Mouse (Mus musculus): Measurements from ENCODE around the gene Chmp4b. TPM values are rescaled to one million over a fixed set of nuclear protein-coding genes. Genes with fewer than 3 reads are reported as not detected.
A peak's percentile ranks its signal among the peaks of the same experiment; 100 is the strongest.

Chmp4b gene
- total RNA-seq, 4 experiments from 2014 or later: 201 to 231 (median 219) TPM

DNA sequence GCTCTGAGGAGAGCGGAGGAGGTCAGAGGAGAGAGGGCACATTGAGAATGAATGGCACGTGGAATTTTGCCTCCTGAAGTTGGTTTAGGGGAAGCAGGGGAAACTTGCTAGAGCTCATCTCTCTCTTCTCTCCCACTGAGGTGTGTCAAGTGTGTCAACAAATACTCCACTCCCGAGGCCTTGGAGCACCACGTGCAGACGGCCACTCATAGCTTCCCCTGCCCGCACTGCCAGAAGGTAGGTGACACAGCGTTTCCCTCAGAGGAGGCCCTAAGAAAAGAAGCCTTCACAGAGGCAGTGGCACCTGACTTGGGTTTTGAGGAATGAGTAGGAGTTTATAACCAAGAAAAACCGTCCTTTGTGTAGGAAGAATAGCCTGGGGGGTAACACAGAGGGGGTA is 10.3 kb upstream of the Chmp4b start:
- DNase-seq (ENCODE audit: low spot score in 2 of 2): no peak

DNA sequence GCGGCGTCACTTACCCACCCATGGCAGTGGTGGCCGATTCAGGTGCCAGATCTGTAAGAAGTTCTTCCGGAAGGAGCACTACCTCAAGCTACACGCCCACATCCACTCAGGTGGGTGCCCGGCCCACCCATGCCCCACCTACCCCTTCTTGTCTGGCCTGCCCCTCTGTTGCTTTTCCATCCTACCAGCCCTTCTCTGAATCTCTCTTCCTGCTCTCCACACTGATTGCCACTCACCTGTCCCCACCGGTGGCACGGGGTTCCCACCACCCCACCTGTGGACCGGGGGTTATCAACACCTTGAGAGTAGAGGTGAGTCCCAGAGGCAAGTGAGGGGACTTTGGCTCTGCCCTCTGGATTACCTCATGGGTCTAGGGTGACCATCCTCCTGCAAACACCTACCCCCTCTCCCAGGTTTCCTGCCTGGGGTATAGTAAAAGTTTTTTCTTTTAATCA is 9.5 kb upstream of the Chmp4b start:
- no peak for DNase-seq (ENCODE audit: low spot score in 2 of 2)

DNA sequence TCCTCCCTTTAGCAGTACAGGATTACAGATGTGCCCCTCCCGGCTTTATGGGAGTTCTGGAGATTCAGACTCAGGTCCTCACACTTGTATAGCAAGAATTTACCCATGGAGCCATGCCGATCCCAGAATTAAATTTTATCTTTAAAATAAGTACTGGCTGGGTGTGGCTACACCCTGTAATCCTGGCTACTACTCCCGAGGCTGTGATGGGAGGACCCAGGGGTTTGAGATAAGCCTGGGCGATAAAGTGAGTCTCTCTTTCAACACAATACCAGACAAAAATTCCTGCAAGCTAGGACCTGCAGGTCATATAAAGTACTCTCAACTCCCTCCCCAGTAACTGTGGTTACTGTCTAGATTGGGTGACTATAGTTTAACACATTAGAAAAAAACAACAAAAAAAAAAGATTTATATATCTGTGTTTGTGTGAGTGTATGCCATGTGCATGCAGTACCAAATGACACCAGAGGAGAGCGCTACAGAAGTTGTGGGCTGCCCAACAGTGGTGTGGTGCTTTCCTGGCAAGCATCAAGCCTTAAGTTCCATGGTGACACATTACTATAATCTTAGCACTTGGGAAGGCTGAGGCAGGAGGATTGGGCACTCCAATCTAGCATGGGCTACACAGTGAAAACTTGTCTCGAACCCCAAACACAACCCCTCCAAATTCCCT is 8.7 kb upstream of the Chmp4b start:
- DNase-seq (ENCODE audit: low spot score in 2 of 2): no peak

DNA sequence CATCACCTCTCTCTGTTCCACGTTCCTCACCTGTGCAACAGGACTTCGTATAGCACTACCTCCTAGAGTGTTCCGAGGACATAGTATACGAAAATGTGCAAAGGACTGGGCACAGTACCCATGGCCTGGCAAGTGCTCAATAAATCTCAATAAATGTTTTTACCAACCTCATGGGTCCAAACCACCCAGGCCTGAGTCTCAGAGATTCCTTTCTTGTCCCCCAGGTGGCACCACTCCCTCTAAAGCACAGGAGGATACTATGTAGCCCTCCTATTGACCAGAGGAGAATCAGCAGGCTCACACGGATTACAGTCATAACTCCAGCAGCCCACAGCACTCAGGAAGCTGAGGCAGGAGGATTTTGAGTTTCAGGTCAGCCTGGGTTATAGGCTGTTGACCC is 4.9 kb upstream of the Chmp4b start:
- DNase-seq (ENCODE audit: low spot score in 2 of 2): no peak

DNA sequence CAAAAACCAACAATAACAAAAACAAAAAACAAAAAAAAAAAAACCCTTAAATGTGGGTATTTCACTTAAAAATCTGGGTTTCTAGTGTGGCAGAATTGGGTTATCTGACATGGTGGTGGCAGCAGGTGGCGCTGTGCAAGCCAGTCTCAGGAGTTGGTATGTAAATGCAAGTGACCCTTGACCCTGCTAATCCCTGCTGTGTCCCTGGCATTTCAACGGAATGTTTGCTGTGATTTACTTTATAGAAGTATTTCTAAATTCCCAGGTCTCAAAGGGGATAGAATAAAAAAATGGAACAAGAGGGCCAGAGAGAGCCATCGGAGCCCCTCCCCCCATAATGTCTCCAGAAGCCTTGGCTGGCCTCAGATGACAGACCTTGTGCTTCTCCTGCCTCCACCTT is 3.4 kb upstream of the Chmp4b start:
- no peak for DNase-seq (ENCODE audit: low spot score in 2 of 2)

DNA sequence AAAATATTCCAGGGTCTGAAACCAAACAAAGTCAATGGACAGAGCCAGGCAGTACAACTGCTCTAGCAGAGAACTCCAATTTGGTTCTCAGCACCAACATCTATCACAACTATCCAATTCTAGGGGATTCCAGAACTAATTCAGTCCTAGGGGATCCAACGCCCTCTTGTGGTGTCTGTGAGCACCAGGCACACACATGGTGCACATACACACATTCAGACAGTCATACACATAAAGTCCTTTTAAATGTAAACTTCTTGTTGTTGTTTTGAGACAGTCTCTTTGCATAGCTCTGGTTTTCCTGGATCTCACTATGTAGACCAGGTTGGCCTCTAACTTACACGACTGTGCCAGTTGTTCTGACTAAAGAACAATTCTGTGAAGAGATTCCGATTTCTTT is 1.1 kb upstream of the Chmp4b start:
- DNase-seq (ENCODE audit: low spot score in 2 of 2): no peak

DNA sequence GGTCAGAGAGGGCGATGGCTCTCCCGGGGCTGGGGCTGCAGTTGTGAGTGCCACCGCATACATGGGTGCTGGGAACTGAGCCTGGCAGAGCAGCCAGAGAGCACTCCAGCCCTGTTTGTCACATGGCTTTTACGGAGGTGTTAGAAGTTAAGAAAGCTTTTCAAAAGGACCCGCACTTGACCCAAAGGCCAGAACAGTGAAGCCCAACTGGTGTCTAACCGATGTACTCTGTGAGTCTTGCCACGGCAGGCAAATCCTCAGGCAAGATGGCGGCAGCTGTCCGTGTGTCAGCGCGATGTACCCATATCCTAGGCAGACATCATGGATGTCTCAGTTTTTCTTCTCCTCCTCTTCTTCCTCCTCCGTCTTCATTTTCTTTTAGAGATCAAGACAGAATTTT is 3.5 kb downstream of the Chmp4b start:
- no peak for DNase-seq (ENCODE audit: low spot score in 2 of 2)

DNA sequence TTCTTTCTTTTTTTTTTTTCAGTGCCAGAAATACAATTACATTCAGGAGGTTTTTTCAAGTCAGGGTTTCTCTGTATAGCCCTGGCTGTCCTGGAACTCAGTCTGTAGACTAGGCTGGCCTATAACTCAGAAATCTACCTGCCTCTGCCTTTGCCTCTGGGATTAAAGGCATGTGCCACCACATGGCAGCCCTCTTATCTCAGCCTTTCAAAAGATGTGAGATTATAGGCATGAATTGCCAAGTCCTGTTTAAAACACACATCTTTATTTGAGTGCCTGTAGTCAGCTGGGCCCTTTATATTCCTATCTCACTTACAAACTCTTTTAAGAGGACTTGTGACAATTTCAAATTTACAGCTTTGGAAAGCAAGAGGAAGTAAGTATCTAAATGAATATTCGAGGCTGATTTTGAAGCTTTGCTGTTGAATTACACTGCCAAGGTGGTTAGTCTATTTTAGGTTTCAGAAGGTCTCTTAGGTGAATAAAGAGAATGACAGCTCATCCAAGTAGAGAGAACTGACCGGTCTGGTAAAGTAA is 4.4 kb downstream of the Chmp4b start:
- no peak for DNase-seq (ENCODE audit: low spot score in 2 of 2)

DNA sequence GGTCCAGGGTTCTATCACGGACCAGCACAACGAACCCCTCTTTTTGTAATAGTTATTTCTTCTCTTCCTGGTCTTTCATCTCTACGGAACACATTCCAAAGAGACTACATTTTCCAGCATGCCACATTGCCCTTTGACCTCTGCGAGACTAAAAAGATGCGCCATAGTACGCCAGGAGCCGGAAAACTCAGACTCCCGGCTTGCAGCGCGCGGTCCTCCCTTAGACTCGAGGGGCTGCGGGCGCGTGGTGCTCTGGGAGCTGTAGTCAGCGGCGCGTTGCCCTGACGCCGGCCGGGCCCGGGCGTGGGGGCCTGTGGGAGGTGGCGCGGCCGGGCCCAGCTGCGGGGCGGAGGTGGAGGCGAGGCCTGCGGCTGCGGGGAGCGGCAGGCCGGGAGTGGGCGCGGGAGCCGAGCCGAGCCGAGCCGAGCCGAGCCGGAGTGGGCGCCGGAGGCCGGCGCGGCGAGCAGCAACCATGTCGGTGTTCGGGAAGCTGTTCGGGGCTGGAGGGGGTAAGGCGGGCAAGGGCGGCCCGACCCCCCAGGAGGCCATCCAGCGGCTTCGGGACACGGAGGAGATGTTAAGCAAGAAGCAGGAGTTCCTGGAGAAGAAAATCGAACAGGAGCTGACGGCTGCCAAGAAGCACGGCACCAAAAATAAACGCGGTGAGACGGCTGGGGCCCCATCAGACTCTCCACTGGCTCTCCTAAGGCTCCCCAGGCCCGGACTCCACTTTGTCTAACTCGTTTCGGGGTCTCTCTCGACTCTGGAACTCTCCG is 5.4 kb downstream of the Chmp4b start:
- DNase-seq (ENCODE audit: low spot score in 2 of 2): peak; percentile 91 to 98

DNA sequence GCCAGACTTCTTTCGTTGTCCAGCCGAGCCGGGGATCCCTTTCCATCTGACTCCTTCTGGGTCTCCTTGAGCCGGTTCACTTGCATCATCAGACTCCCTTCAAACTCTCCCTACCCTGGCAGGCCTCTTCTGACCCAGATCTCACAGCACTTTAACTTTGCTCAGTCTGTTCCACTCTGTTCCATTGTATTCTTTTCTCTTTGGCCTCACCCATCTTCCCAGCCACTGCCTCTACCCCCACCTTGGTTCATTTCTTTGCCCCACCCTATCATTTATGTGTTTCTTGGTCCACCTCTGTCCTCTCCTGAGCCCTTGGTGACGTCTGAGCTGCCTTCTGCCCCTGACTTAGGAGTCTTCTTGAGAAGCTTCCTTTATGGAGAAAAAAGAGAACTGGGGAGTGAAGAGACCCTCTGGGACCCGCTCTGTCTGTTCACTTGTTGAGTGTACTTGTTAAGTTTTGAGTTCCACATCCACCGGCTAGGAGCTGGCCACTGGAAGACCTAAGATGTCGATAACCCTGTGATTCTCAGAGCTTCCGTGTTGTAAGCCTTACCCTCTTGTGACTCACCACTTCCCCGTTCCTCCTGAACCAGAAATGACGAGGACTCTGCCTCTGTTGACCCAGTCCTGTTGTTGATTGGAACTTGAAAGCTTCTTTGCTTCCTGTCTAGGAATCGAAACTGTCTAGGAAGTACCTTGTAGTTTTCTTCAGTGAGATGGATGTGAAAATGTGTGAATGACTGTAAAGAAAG is 6.2 kb downstream of the Chmp4b start:
- DNase-seq (ENCODE audit: low spot score in 2 of 2): no peak

DNA sequence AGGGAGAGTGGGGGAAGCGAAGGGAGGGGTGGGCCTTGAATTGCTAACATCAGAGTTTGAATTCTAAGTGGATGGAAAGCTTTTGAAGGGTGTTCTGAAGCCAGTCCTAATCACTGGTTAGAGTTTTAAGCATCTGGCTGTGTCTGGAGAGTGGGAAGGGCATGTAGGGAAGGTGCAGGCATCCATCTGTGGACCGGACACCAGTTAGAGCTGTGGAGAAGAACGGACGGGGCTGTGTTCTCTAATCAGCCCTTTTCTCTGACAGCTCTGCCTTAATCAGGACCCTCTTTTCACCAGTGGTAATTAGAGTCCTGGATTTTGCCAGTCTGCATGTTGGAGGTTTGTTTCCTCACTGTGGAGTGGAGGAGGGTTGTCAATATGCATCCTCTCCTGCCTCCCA is 7.6 kb downstream of the Chmp4b start:
- no peak for DNase-seq (ENCODE audit: low spot score in 2 of 2)

DNA sequence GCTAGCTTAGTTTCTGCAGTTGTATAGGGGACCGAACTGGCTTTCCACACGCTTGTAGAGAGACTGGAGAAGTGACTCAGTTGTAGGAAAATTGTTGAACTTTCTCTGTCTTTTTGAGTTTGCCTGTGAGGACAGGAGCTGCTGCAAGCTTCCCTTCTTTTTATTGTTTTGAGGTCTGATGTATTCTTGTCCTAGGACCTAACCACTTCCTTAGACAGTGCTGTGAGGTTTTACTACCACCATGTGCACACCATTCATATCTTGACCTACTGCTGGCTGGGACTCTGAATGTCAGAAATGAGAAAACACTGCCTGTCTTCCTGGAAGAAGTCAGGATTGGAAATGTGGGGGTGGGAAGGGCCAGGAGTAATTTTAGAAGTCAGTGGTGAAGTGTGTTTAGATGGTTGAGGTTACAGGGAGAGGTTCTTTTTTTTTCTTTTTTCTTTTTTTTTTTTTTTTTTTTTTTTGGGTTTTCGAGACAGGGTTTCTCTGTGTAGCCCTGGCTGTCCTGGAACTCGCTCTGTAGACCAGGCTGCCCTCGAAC is 8.1 kb downstream of the Chmp4b start:
- DNase-seq (ENCODE audit: low spot score in 2 of 2): no peak

DNA sequence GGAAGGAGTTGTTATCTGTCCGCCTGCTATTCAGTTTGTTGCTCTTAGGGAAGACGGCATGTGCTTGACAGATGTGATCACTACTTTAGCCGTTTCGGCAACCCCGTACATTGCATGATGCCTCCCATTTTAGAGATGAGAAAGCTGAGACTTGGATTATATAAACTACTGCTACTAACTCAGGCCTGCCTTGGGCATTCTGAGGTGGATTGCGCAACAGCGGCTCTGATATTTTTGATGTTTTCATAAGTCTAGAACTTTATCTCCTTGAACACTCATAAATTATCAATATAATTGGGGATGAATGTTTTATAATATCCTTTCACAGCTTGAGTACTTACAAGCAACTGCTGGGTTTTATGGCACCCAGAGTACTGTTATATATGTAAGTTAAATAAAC is 17.2 kb downstream of the Chmp4b start:
- no peak for DNase-seq (ENCODE audit: low spot score in 2 of 2)

DNA sequence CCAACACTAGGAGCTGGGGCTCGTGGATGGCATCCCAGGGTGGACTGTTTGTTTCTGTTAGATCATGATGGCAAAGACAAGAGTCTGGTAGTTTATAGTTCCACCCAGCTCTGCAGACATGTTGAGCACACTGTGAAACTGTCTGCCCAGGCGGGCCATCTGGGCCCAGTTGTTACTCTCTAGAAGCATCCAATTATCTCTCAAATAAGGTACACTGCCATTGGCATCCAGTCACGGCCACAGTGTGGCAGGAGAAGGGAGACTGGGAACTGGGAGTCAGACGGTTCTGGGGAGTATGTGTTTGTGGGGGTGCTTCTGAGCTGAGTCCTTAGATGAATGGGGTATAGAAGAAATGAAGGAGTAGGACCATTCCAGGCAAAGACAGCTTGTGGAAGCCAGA is 18.6 kb downstream of the Chmp4b start:
- peak in 1 of 2 experiments; percentile 56 for DNase-seq (ENCODE audit: low spot score in 2 of 2)

DNA sequence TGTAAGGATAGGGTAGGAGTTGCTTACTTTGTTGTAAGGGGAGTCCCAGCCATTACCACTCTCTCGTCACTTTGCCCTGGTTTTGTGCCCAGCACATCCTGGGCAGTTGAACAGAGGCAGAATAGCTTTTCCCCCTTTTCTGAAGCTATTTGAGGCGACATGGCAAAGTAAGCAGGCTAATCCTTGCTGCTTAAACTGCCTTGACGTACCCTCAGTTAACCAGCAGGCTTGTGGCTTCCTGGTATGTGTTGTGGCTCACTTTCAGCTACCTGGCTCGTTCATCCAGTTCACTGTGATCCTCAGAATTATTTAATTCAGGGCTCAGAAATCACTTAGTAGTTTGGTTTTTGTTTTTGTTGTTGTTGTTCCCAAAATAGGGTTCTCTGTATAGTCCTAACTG is 19.2 kb downstream of the Chmp4b start:
- DNase-seq (ENCODE audit: low spot score in 2 of 2): no peak

DNA sequence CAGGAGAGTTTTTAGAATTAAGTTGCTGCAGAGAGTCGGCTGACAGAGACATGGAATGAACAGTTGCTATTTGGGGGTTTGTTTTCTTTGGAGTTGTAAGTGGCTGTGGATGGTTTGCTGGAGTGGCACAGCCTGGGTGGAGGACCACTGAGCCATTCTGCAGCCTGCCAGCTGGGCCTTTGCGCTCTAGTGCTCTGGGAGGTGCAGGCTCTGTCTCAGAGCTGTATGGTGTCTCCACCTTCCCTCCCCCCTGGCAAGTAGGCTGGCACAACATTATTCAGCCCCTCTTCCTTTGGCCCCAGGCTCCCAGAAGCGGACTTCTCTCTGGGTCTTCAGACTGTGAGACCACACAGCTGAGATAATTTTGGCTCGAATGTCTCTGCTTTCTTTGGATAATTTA is 22.5 kb downstream of the Chmp4b start:
- DNase-seq (ENCODE audit: low spot score in 2 of 2): no peak

DNA sequence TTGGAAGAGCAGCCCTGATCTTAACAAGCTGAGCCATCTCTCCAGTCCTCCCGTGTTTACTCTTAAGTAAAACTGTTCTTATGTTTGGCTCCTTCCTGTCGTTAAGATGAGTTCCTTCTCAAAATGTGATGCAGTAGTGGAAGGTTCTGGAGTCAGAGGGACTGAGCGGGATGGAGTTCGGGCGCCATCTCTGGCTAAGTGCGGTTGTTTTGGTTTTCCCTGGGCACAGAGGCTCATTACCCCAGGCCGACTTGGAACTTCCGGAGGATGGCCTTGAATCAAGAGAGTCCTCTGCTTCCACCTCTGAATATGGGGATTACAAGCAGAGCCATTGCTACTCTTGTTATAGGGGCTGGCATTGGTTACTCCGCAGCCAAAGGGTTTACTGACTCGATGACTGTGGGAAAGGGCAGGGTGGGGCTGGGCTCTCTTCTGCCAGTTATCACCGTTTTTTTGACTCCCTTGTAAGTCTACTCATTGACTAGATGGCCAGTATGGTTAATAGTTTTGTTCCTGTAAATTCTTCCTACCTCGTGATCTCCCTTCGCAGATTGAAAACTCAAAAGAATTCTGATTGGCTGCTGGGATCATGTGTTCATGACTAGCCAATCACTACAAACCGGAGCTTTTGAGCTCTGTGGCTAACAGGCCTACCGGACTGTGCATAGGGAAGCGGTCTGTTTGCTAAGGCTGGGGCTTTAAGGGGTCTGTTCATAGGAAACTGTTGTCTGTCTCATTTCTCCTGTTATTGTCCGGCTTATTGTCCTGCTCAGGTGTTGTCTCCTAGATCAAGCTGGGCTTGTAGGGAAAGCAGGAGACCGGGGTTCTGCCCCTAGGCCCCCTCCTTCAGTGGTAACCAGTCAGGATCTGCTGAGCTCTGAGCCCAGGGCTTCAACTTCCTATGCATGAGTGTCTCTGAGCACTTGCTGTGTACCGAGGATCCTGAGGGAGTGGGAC is 25.4 kb downstream of the Chmp4b start:
- DNase-seq (ENCODE audit: low spot score in 2 of 2): peak in 1 of 2 experiments; percentile 26

DNA sequence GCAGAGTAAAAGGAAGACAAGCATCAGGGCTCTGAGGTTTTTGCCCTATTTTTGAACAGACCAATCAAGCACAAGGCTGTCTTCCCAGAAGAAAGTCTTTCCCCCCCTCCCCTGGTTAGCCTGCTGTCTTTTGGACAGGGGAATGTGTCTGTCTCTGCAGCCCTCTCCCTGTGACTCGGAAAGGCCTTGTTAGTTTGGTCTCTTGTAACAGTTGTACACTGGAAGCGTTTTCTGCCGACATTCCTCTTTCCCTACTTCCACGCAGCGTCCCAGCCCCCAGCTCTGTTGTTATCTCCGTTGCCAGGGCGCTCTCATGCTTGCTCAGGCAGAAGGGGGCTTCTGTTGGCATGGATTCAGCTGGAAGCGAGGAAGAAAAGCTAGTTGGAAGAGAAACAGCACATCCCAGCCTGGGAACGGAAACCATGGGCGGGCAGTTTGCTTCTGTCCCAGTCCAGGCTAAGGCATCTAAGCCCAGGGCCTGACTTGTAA is 26.2 kb downstream of the Chmp4b start:
- DNase-seq (ENCODE audit: low spot score in 2 of 2): peak in 1 of 2 experiments; percentile 55

DNA sequence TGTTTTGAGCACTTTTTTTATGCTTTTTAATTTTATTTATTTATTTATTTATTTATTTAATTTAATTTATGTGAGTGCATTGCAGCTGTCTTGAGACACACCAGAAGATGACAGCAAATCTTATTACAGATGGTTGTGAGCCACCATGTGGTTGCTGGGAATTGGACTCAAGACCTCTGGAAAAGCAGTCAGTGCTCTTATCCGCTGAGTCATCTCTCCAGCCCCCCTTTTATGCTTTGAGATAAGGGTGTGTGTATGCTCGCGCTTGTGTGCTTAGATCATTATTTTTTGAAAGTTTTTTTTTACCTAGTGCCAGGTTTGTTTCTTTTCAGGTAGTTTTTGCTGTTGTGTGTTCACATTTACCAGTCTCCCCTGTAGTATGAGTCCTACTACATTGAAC is 27.5 kb downstream of the Chmp4b start:
- DNase-seq (ENCODE audit: low spot score in 2 of 2): no peak

DNA sequence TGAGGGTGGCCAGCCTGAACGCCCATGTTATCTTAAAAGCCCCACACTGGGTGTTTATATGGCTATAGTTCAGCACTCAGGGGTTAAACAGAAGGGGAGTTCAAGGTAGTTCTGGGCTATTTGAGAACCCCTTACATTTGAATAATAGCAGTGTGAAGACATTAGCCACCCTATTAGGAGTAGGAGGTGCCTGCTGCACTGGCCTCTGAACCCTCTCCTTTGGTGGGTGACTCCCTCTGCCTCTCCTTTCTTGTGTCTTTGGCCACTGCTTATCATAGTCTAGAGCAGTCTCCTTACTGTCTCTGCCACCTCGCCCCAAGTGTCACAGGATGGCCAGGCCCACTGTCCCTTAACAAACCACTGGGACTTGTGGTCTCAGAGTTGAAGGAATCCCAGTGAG is 28.8 kb downstream of the Chmp4b start:
- DNase-seq (ENCODE audit: low spot score in 2 of 2): no peak

Measured in left cerebral cortex, adult 8-10 months (tissue).